Mouse (Mus musculus) cortical plate, adult 2 months (tissue): Measurements from ENCODE around the gene Cort.

Experiments
- CTCF ChIP-seq: fragments of 200-500 bp; IDR thresholded peaks from 2 replicates; pipeline ENCODE4 v1.5.1; 2011; ENCODE audit warnings: mild to moderate bottlenecking, control low read depth, low read length; ENCODE audit not compliant: insufficient read depth; ENCODE audit errors: extremely low read depth
- POLR2A ChIP-seq: fragments of 200-500 bp; IDR thresholded peaks from 2 replicates; pipeline ENCODE4 v1.6.1; 2011; ENCODE audit warnings: mild to moderate bottlenecking, low read length, control low read depth; ENCODE audit not compliant: insufficient read depth; ENCODE audit errors: extremely low read depth

GRCm38 (mm10) chr4:149097956-149098355 is 28.6 kb downstream of the Cort start:
- TF ChIP-seq CTCF (no peak), POLR2A (no peak)
